Mouse (Mus musculus): ENCODE measurements at regions not wholly inside any gene's neighbourhood (a gene's known extent, or its start where the extent isn't known, plus 50 kb on each side); places are given as distances from the start of the nearest gene placed in this dataset.

DNA sequence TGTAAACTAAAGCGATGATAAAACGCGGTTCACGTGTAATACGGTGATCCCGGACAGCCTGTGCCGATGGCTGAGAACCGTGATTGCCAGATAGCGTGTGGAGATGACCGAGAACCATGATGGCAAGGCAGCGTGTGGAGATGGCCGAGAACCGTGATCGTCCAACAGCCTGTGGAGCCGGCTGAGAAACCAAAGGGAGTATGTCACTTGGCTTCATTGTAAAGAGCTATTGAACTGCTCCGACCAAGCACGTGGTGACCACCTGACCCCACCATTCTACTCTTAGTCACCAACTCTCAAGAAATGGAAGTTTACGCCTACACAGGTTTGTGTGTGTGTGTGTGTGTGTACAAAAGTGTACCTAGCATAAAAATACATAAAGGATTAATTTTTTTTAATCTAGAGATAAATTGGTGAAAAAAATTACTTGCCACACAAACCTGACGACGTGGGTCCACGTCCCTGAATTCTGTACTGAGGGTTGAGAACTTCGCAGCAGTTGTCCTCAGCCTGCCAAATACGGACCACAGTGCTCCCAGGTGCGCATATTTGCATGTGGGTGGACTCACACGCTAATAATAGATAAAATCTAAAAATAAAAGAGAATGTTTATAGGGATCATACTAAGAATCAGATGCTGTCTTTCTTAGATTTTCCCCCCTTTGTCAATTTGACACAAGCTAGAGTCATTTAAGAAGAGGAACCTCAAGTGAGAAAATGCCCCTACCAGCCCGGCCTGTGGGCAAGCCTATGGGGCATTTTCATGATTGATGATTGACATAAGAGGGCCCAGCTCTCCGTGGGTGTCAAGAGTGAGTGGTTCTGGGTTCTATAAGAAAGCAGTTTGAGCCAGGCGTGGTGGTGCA is 56.6 kb upstream of the Mef2a start:
- no peak for DNase-seq

- DNase-seq, result no peak
Observed at GRCm38 (mm10) chr7:67428388-67428787, 55.7 kb upstream of the Mef2a start.

GRCm38 (mm10) chr7:67426076-67426475 is 53.4 kb upstream of the Mef2a start:
- no peak for DNase-seq

DNA sequence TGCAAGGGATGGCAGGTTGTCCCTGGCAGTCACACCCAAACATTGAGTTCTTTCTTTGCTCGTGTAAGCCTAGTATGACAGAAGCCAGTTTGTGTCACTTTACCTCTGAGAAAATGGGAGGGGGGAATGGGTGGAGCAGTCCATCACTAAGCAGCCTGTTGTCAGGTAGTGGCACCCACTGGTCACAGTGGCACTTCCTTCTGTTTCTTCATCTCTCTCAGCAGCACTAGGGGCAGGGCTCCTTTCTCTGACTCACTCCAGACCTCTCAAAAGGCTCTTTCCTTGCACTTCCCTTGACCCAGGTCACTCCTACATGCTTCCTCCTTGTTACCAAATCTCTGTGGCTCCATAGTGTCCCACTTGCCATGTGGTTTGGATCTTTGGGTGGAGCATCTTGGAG is 52.9 kb upstream of the Mef2a start:
- DNase-seq, result no peak

GRCm38 (mm10) chr7:67424810-67425485 is 52.3 kb upstream of the Mef2a start:
- DNase-seq, result no peak

Data from adrenal gland, adult 8-10 months (tissue).